Comparison of ENCODE assay signal across 12 mouse cellular contexts in the genomic region with DNA sequence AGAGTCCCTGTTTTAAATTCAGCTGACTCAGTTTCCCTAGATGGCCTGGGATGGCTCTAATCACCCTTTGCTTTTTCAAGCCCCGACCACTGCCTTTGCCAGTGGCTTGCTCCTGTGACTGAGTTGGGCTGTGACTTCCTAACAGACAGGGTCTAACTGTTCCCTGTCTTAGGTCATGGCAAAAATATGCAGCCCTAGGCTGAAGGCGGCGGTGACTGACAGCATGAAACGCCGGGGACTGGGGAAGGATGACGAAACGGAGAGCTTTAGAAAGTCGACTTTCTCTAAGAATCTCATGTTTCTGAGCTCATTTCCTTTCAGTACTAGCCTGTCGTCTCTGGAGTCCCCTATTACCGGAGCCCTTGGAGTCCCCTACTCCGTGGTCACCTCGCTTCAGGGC. TPM values are rescaled to one million over a fixed set of nuclear protein-coding genes. Genes with fewer than 3 reads are reported as not detected.
DNase-seq lines count a peak whose midpoint lies in the region; ATAC-seq and TF ChIP-seq lines count a peak whose summit lies in the region.
"Had no signal": no experiment of that assay in that cellular context is flagged by ENCODE, and none has a peak within 500 bp of the region (broad histone marks: within the 10 kb centered on the region; RNA-seq: fewer than 3 reads in every experiment).

No protein-coding gene starts in this region.

- WGBS in intestine, embryonic 15.5 days = 48% methylated on average over 12 of the region's 12 CpGs
- WGBS in intestine, postnatal 0 days = 60% methylated on average over 12 of the region's 12 CpGs
- WGBS in heart, embryonic 12.5 days = 24% methylated on average over 12 of the region's 12 CpGs
- WGBS in lung, postnatal 0 days = 28% methylated on average over 12 of the region's 12 CpGs
- 43% methylated on average over 12 of the region's 12 CpGs for WGBS in liver, postnatal 0 days (ENCODE audit: insufficient replicate concordance)

- H3K9me3 ChIP-seq in intestine, embryonic 15.5 days = no peaks in the 10 kb centered on the region
- no peaks in the 10 kb centered on the region for H3K9me3 ChIP-seq in intestine, postnatal 0 days (ENCODE audit: control insufficient read depth)
- no peaks in the 10 kb centered on the region for H3K9me3 ChIP-seq in heart, embryonic 12.5 days (replicated peaks)
- H3K9me3 ChIP-seq in lung, postnatal 0 days (ENCODE audit: low read length) = no peaks in the 10 kb centered on the region
- no peaks in the 10 kb centered on the region for H3K9me3 ChIP-seq in liver, postnatal 0 days (ENCODE audit: low read length)

- no peak overlapping the region; the same call in 1 of the 2 replicates for H3K4me2 ChIP-seq in intestine, embryonic 15.5 days (replicated peaks)
- no peak overlapping the region for H3K4me2 ChIP-seq in intestine, postnatal 0 days (replicated peaks; ENCODE audit: low read depth)
- peak overlapping the region; percentile 57 for H3K4me2 ChIP-seq in heart, embryonic 12.5 days
- peak overlapping the region; percentile 20; the same call in 1 of the 2 replicates for H3K4me2 ChIP-seq in lung, postnatal 0 days (replicated peaks; ENCODE audit: low read depth, low read length)
- no peak overlapping the region for H3K4me2 ChIP-seq in liver, postnatal 0 days (ENCODE audit: low read depth, low read length)

- H3K9ac ChIP-seq in intestine, embryonic 15.5 days = no peak overlapping the region
- H3K9ac ChIP-seq in intestine, postnatal 0 days (ENCODE audit: low read depth, low read length) = no peak overlapping the region
- H3K9ac ChIP-seq in heart, embryonic 12.5 days = peak overlapping the region; percentile 50; the same call in 1 of the 2 replicates
- H3K9ac ChIP-seq in lung, postnatal 0 days (replicated peaks; ENCODE audit: low read depth) = no peak overlapping the region
- H3K9ac ChIP-seq in liver, postnatal 0 days (replicated peaks) = no peak overlapping the region

- peaks cover 35% of the 10 kb centered on the region for H3K4me1 ChIP-seq in intestine, embryonic 15.5 days (replicated peaks)
- H3K4me1 ChIP-seq in intestine, postnatal 0 days (replicated peaks; ENCODE audit: control insufficient read depth, insufficient read depth, low read length) = no peaks in the 10 kb centered on the region
- H3K4me1 ChIP-seq in heart, embryonic 12.5 days (replicated peaks) = peaks cover 64% of the 10 kb centered on the region
- H3K4me1 ChIP-seq in lung, postnatal 0 days (ENCODE audit: insufficient read depth, low read depth, low read length) = peaks cover 8% of the 10 kb centered on the region; the same call in 1 of the 2 replicates
- H3K4me1 ChIP-seq in liver, postnatal 0 days (ENCODE audit: insufficient read depth) = peaks cover 7% of the 10 kb centered on the region

- H3K27ac ChIP-seq in intestine, embryonic 15.5 days = no peak overlapping the region
- H3K27ac ChIP-seq in intestine, postnatal 0 days (ENCODE audit: low read depth, low read length) = no peak overlapping the region
- peak overlapping the region; percentile 96 for H3K27ac ChIP-seq in heart, embryonic 12.5 days (ENCODE audit: poor library complexity, severe bottlenecking)
- H3K27ac ChIP-seq in lung, postnatal 0 days (ENCODE audit: low read length) = 0 out of 2 replicates have a peak overlapping the region, but pooled peaks have one; percentile 54
- no peak overlapping the region for H3K27ac ChIP-seq in liver, postnatal 0 days (ENCODE audit: low read depth)

- no peak overlapping the region for H3K4me3 ChIP-seq in intestine, embryonic 15.5 days (replicated peaks)
- no peak overlapping the region for H3K4me3 ChIP-seq in intestine, postnatal 0 days (ENCODE audit: low read depth, low read length)
- no peak overlapping the region for H3K4me3 ChIP-seq in heart, embryonic 12.5 days
- H3K4me3 ChIP-seq in lung, postnatal 0 days (ENCODE audit: low read depth, low read length) = no peak overlapping the region
- no peak overlapping the region for H3K4me3 ChIP-seq in liver, postnatal 0 days (ENCODE audit: low read depth, low read length)
- H3K4me3 ChIP-seq: myocyte had no signal

- no peak for TF ChIP-seq EP300 in lung, postnatal 0 days (IDR thresholded peaks at IDR 0.05)
- no peak for TF ChIP-seq EP300 in liver, postnatal 0 days (IDR thresholded peaks at IDR 0.05; ENCODE audit: low read depth)

- ATAC-seq in intestine, embryonic 15.5 days = peak; percentile 45; the same call in 1 of the 2 replicates
- ATAC-seq in intestine, postnatal 0 days = no peak
- peak; percentile 83 for ATAC-seq in heart, embryonic 12.5 days (ENCODE audit: insufficient number of reproducible peaks, low FRiP score)
- ATAC-seq in lung, postnatal 0 days = peak; percentile 93
- ATAC-seq in liver, postnatal 0 days = no peak
- no peak for ATAC-seq in megakaryocyte progenitor cell, adult 5-6 weeks (replicated peaks; ENCODE audit: poor library complexity)

- no peak for TF ChIP-seq CTCF in intestine, postnatal 0 days (IDR thresholded peaks at IDR 0.05; ENCODE audit: low read depth)
- TF ChIP-seq CTCF in lung, postnatal 0 days (IDR thresholded peaks at IDR 0.05) = no peak
- no peak for TF ChIP-seq CTCF in liver, postnatal 0 days (IDR thresholded peaks at IDR 0.05; ENCODE audit: low read depth)

- peak; percentile 64 for DNase-seq in embryo, embryonic 10.5 days (ENCODE audit: low spot score)
- DNase-seq in lung, postnatal 0 days (ENCODE audit: low spot score) = peak; percentile 92
- no peak for DNase-seq in testis, postnatal 14 days (ENCODE audit: low spot score)
- no peak for DNase-seq in liver, postnatal 0 days
- DNase-seq: cerebellum, adult 9-10 months; layer of hippocampus, adult 9-11 months; thymus, postnatal 4 days had no signal

- H3K27me3 ChIP-seq in intestine, embryonic 15.5 days (replicated peaks) = no peaks in the 10 kb centered on the region
- H3K27me3 ChIP-seq in intestine, postnatal 0 days (replicated peaks; ENCODE audit: control insufficient read depth, insufficient read depth, low read length) = no peaks in the 10 kb centered on the region
- H3K27me3 ChIP-seq in heart, embryonic 12.5 days (replicated peaks) = no peaks in the 10 kb centered on the region
- no peaks in the 10 kb centered on the region for H3K27me3 ChIP-seq in lung, postnatal 0 days (replicated peaks; ENCODE audit: insufficient read depth, low read length)
- no peaks in the 10 kb centered on the region for H3K27me3 ChIP-seq in liver, postnatal 0 days (ENCODE audit: insufficient read depth, low read length)

- H3K36me3 ChIP-seq in intestine, embryonic 15.5 days = no peaks in the 10 kb centered on the region
- H3K36me3 ChIP-seq in intestine, postnatal 0 days (ENCODE audit: control insufficient read depth, insufficient read depth) = no peaks in the 10 kb centered on the region
- no peaks in the 10 kb centered on the region for H3K36me3 ChIP-seq in heart, embryonic 12.5 days
- H3K36me3 ChIP-seq in lung, postnatal 0 days (ENCODE audit: insufficient read depth, low read length) = no peaks in the 10 kb centered on the region
- no peaks in the 10 kb centered on the region for H3K36me3 ChIP-seq in liver, postnatal 0 days (replicated peaks; ENCODE audit: insufficient read depth, low read length)

RNA-seq across cellular contexts. Expression of gene Rasl11b, which starts 22.9 kb away (rescaled TPM):
- 34.9 and 38.3 TPM in 2 replicates for polyA plus RNA-seq in intestine, embryonic 15.5 days (2015; fragmentation: Nextera tagmentation; extraction: Ambion mirVana)
- polyA plus RNA-seq in intestine, postnatal 0 days (2015; fragmentation: Nextera tagmentation; extraction: Ambion mirVana) = 15.9 and 19.4 TPM in 2 replicates
- polyA plus RNA-seq in heart, embryonic 12.5 days (2016; fragmentation: Nextera tagmentation; extraction: Ambion mirVana) = 107 TPM in 2 replicates
- polyA plus RNA-seq in lung, postnatal 0 days (2015; fragmentation: Nextera tagmentation; extraction: Ambion mirVana) = 80.4 and 86.7 TPM in 2 replicates
- polyA plus RNA-seq in liver, postnatal 0 days (2015; fragmentation: Nextera tagmentation; extraction: Ambion mirVana) = 9.4 and 9.6 TPM in 2 replicates
- 0.12 and 0.68 TPM in 2 replicates for total RNA-seq in megakaryocyte progenitor cell, adult 5-6 weeks (2015)
- 0.47 and 0.54 TPM in 2 replicates for total RNA-seq in megakaryocyte progenitor cell, adult 5-6 weeks (2017)

Comparison
In these comparisons a context has a peak if more than half of its experiments do, and no peak if none do; other contexts are left out.
1. ATAC-seq: peak in intestine, embryonic 15.5 days (single experiment), heart, embryonic 12.5 days (single experiment) and lung, postnatal 0 days (single experiment); none in intestine, postnatal 0 days (single experiment), liver, postnatal 0 days (single experiment) and megakaryocyte progenitor cell, adult 5-6 weeks (single experiment).
2. H3K27ac ChIP-seq: peak in heart, embryonic 12.5 days (single experiment) and lung, postnatal 0 days (single experiment); none in intestine, embryonic 15.5 days (single experiment), intestine, postnatal 0 days (single experiment) and liver, postnatal 0 days (single experiment).
3. H3K4me2 ChIP-seq: peak in heart, embryonic 12.5 days (single experiment) and lung, postnatal 0 days (single experiment); none in intestine, embryonic 15.5 days (single experiment), intestine, postnatal 0 days (single experiment) and liver, postnatal 0 days (single experiment).
4. DNase-seq: peak in embryo, embryonic 10.5 days (single experiment) and lung, postnatal 0 days (single experiment); none in testis, postnatal 14 days (single experiment) and liver, postnatal 0 days (single experiment).